Mouse (Mus musculus) ES-Bruce4 (cell line): ENCODE measurements around the gene Hist3h2ba.

Experiments
- CTCF ChIP-seq: IDR thresholded peaks from one replicate; pipeline ENCODE4 v1.8.1; 2011; ENCODE audit warnings: low read depth, low read length
- EP300 ChIP-seq: IDR thresholded peaks from 2 replicates; pipeline ENCODE4 v1.6.1; 2011; ENCODE audit warnings: low read depth, low read length; ENCODE audit not compliant: insufficient read depth
- POLR2A ChIP-seq: IDR thresholded peaks from one replicate; pipeline ENCODE4 v1.8.1; 2011; ENCODE audit warnings: low read length; ENCODE audit not compliant: insufficient read depth

- TF ChIP-seq POLR2A (no peak), EP300 (no peak), CTCF (no peak)
Measured at GRCm38 (mm10) chr11:58993091-58993670, 44.5 kb downstream of the Hist3h2ba start.
